Comparison of ENCODE assay signal across 14 mouse cellular contexts in the genomic region with DNA sequence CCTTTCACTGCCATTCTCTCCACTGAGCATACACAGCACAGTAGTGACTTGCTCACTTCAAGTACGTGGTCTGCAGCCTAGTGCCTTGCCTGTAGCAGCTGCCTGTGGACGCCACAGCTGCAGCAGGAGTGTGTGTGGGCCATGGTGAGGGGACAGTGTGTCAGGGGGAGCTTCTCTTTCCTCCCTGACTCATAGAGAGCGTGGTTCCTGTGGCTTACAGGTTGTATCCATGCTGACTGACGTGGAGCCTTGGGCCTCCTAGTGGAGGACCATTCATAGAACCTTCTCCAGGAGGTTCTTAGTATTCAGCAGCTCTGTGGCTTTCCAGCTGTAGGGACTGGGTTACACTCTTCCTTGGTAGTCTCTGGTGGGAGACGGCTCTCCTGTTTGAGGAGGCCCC. TPM values are rescaled to one million over a fixed set of nuclear protein-coding genes. Genes with fewer than 3 reads are reported as not detected.
A peak's percentile ranks its signal among the peaks of the same experiment; 100 is the strongest.
DNase-seq lines count a peak whose midpoint lies in the region; ATAC-seq lines count a peak whose summit lies in the region.
"Had no signal": no experiment of that assay in that cellular context is flagged by ENCODE, and none has a peak within 500 bp of the region (broad histone marks: within the 10 kb centered on the region; RNA-seq: fewer than 3 reads in every experiment).

No protein-coding gene starts in this region.

- 78% methylated on average over 5 of the region's 5 CpGs for WGBS in intestine, embryonic 14.5 days
- WGBS in intestine, embryonic 15.5 days = 69% methylated on average over 5 of the region's 5 CpGs
- WGBS in midbrain, embryonic 16.5 days = 88% methylated on average over 5 of the region's 5 CpGs
- 81% methylated on average over 5 of the region's 5 CpGs for WGBS in midbrain, embryonic 11.5 days

- peaks cover 3% of the 10 kb centered on the region; the same call in 1 of the 2 replicates for H3K4me1 ChIP-seq in intestine, embryonic 14.5 days (replicated peaks; ENCODE audit: control insufficient read depth, insufficient read depth, low read length)
- H3K4me1 ChIP-seq in intestine, embryonic 15.5 days (replicated peaks) = no peaks in the 10 kb centered on the region
- no peaks in the 10 kb centered on the region for H3K4me1 ChIP-seq in midbrain, embryonic 16.5 days (ENCODE audit: control insufficient read depth, insufficient read depth, low read length)
- H3K4me1 ChIP-seq in midbrain, embryonic 11.5 days (ENCODE audit: control insufficient read depth, insufficient read depth, low read length) = no peaks in the 10 kb centered on the region

- H3K27me3 ChIP-seq in intestine, embryonic 14.5 days (replicated peaks; ENCODE audit: control insufficient read depth, insufficient read depth, low read length) = no peaks in the 10 kb centered on the region
- no peaks in the 10 kb centered on the region for H3K27me3 ChIP-seq in intestine, embryonic 15.5 days (replicated peaks)
- no peaks in the 10 kb centered on the region for H3K27me3 ChIP-seq in midbrain, embryonic 16.5 days (ENCODE audit: control insufficient read depth, insufficient read depth, low read depth, low read length)
- no peaks in the 10 kb centered on the region for H3K27me3 ChIP-seq in midbrain, embryonic 11.5 days (ENCODE audit: control insufficient read depth, insufficient read depth, low read length)

- no peaks in the 10 kb centered on the region for H3K36me3 ChIP-seq in intestine, embryonic 14.5 days (ENCODE audit: control insufficient read depth, insufficient read depth, low read length)
- no peaks in the 10 kb centered on the region for H3K36me3 ChIP-seq in intestine, embryonic 15.5 days
- H3K36me3 ChIP-seq in midbrain, embryonic 16.5 days (ENCODE audit: control insufficient read depth, insufficient read depth, low read length) = no peaks in the 10 kb centered on the region
- H3K36me3 ChIP-seq in midbrain, embryonic 11.5 days (ENCODE audit: control insufficient read depth, insufficient read depth, low read length) = no peaks in the 10 kb centered on the region

- no peak overlapping the region for H3K27ac ChIP-seq in intestine, embryonic 14.5 days (ENCODE audit: low read depth)
- no peak overlapping the region for H3K27ac ChIP-seq in intestine, embryonic 15.5 days
- H3K27ac ChIP-seq in midbrain, embryonic 16.5 days (ENCODE audit: low read length) = no peak overlapping the region
- no peak overlapping the region for H3K27ac ChIP-seq in midbrain, embryonic 11.5 days (ENCODE audit: low read depth, low read length)
- H3K27ac ChIP-seq: kidney, postnatal 0 days had no signal

- no peak overlapping the region for H3K9ac ChIP-seq in intestine, embryonic 14.5 days (ENCODE audit: low read length)
- no peak overlapping the region for H3K9ac ChIP-seq in intestine, embryonic 15.5 days
- H3K9ac ChIP-seq in midbrain, embryonic 16.5 days (ENCODE audit: low read depth, low read length) = no peak overlapping the region
- H3K9ac ChIP-seq in midbrain, embryonic 11.5 days (ENCODE audit: low read length) = no peak overlapping the region

- ATAC-seq in intestine, embryonic 14.5 days (replicated peaks; ENCODE audit: low FRiP score, low TSS enrichment, low read depth) = 0 out of 2 replicates have a peak, but pooled peaks have one; percentile 30
- ATAC-seq in intestine, embryonic 15.5 days = no peak
- ATAC-seq in midbrain, embryonic 16.5 days = peak; percentile 30; the same call in 1 of the 2 replicates
- no peak for ATAC-seq in midbrain, embryonic 11.5 days (ENCODE audit: low FRiP score)

- H3K4me3 ChIP-seq in intestine, embryonic 14.5 days (ENCODE audit: low read depth, low read length) = no peak overlapping the region
- no peak overlapping the region for H3K4me3 ChIP-seq in intestine, embryonic 15.5 days (replicated peaks)
- no peak overlapping the region for H3K4me3 ChIP-seq in midbrain, embryonic 16.5 days (ENCODE audit: low read depth, low read length)
- H3K4me3 ChIP-seq in midbrain, embryonic 11.5 days (ENCODE audit: low read depth, low read length) = no peak overlapping the region
- H3K4me3 ChIP-seq: myocyte had no signal

- H3K9me3 ChIP-seq in intestine, embryonic 14.5 days (ENCODE audit: control insufficient read depth, low read length) = no peaks in the 10 kb centered on the region
- H3K9me3 ChIP-seq in intestine, embryonic 15.5 days = no peaks in the 10 kb centered on the region
- H3K9me3 ChIP-seq in midbrain, embryonic 16.5 days (replicated peaks; ENCODE audit: control insufficient read depth, low read length, poor library complexity, severe bottlenecking) = no peaks in the 10 kb centered on the region
- no peaks in the 10 kb centered on the region for H3K9me3 ChIP-seq in midbrain, embryonic 11.5 days (ENCODE audit: control insufficient read depth, low read length)

- H3K4me2 ChIP-seq in intestine, embryonic 14.5 days (ENCODE audit: low read length) = no peak overlapping the region
- no peak overlapping the region for H3K4me2 ChIP-seq in intestine, embryonic 15.5 days (replicated peaks)
- no peak overlapping the region for H3K4me2 ChIP-seq in midbrain, embryonic 16.5 days (ENCODE audit: low read length)
- no peak overlapping the region for H3K4me2 ChIP-seq in midbrain, embryonic 11.5 days

- DNase-seq in cerebellum, adult 11 months = peak; percentile 14
- DNase-seq in cerebellum, postnatal 36 days = no peak
- DNase-seq in intestine, embryonic 14.5 days (ENCODE audit: low spot score) = peak; percentile 49
- no peak for DNase-seq in midbrain, embryonic 11.5 days (ENCODE audit: low spot score, missing footprints)
- peak; percentile 2 for DNase-seq in right cerebral cortex, postnatal 4 days
- DNase-seq in left cerebral cortex, adult 11 months (ENCODE audit: low spot score) = no peak
- DNase-seq: gastrocnemius, postnatal 14 days; heart, postnatal 36 days; left cerebral cortex, postnatal 4 days; retina, postnatal 1 day had no signal

RNA-seq across cellular contexts. Expression of a gene that starts 9.8 kb away (rescaled TPM):
- 2.3 and 3.3 TPM in 2 replicates for polyA plus RNA-seq in intestine, embryonic 14.5 days (2014; fragmentation: Nextera tagmentation; extraction: Ambion mirVana)
- 2.0 and 3.4 TPM in 2 replicates for polyA plus RNA-seq in intestine, embryonic 15.5 days (2015; fragmentation: Nextera tagmentation; extraction: Ambion mirVana)
- polyA plus RNA-seq in midbrain, embryonic 16.5 days (2015; fragmentation: Nextera tagmentation; extraction: Ambion mirVana) = 83.1 and 86.1 TPM in 2 replicates
- 11.7 and 13.9 TPM in 2 replicates for polyA plus RNA-seq in midbrain, embryonic 11.5 days (2014; fragmentation: Nextera tagmentation; extraction: Ambion mirVana)
- polyA plus RNA-seq: myocyte had no signal

RNA-seq across cellular contexts. Expression of a gene that starts 50.3 kb away (rescaled TPM):
- 20.7 and 20.9 TPM in 2 replicates for polyA plus RNA-seq in intestine, embryonic 14.5 days (2014; fragmentation: Nextera tagmentation; extraction: Ambion mirVana)
- polyA plus RNA-seq in intestine, embryonic 15.5 days (2015; fragmentation: Nextera tagmentation; extraction: Ambion mirVana) = 17.7 and 18.7 TPM in 2 replicates
- 13.9 and 15.3 TPM in 2 replicates for polyA plus RNA-seq in midbrain, embryonic 16.5 days (2015; fragmentation: Nextera tagmentation; extraction: Ambion mirVana)
- polyA plus RNA-seq in midbrain, embryonic 11.5 days (2014; fragmentation: Nextera tagmentation; extraction: Ambion mirVana) = 16.3 and 17.6 TPM in 2 replicates

Comparison
In these comparisons a context has a peak if more than half of its experiments do, and no peak if none do; other contexts are left out.
1. DNase-seq: peak in cerebellum, adult 11 months (single experiment), intestine, embryonic 14.5 days (single experiment) and right cerebral cortex, postnatal 4 days (single experiment); none in cerebellum, postnatal 36 days (0 of 2), midbrain, embryonic 11.5 days (single experiment) and left cerebral cortex, adult 11 months (single experiment).
2. ATAC-seq: peak in intestine, embryonic 14.5 days (single experiment) and midbrain, embryonic 16.5 days (single experiment); none in intestine, embryonic 15.5 days (single experiment) and midbrain, embryonic 11.5 days (single experiment).